Mouse (Mus musculus) heart, embryonic 10.5 days (tissue): ENCODE measurements around the gene Gm49661. TPM values are rescaled to one million over a fixed set of nuclear protein-coding genes. Genes with fewer than 3 reads are reported as not detected.

ENCODE experiments used
- DNase-seq: peaks from one replicate; pipeline ENCODE4 v3.0.0-alpha.2; 2017; ENCODE audit warnings: low spot score
- H3K27ac ChIP-seq: fragments of 300-500 bp; sonication (generic); 2 replicates; pipeline ENCODE4 v1.5.1; 2016; ENCODE audit warnings: mild to moderate bottlenecking
- H3K27me3 ChIP-seq: fragments of 300-500 bp; sonication (generic); 2 replicates; pipeline ENCODE4 v1.6.1; 2016; ENCODE audit warnings: mild to moderate bottlenecking; ENCODE audit not compliant: poor library complexity, insufficient read depth, severe bottlenecking
- H3K36me3 ChIP-seq: fragments of 300-500 bp; sonication (generic); 2 replicates; pipeline ENCODE4 v1.6.1; 2016; ENCODE audit warnings: mild to moderate bottlenecking, moderate library complexity
- H3K4me1 ChIP-seq: fragments of 300-500 bp; sonication (generic); 2 replicates; pipeline ENCODE4 v1.6.1; 2016; ENCODE audit warnings: mild to moderate bottlenecking
- H3K4me3 ChIP-seq: fragments of 300-500 bp; sonication (generic); 2 replicates; pipeline ENCODE4 v1.5.1; 2016; ENCODE audit warnings: mild to moderate bottlenecking, moderate library complexity
- H3K9me3 ChIP-seq: fragments of 300-500 bp; sonication (generic); 2 replicates; pipeline ENCODE4 v1.6.1; 2016; ENCODE audit warnings: mild to moderate bottlenecking, moderate library complexity
- WGBS: fragments of 180-500 bp; shearing (Covaris S2); methylation state at CpG from one replicate; pipeline ENCODE4 v1.1.7; 2016; 5-methylcytosine and 5-hydroxymethylcytosine counted together
- polyA plus RNA-seq: library from polyadenylated mRNA; unstranded; fragments of >200 nt; fragmentation: Nextera tagmentation; extraction: Ambion mirVana; gene quantifications from 2 replicates; pipeline ENCODE4 v1.2.1, GENCODE M21; 2016

Gene Gm49661
- polyA plus RNA-seq, 1 experiment from 2014 or later: not detected

- 13% methylated on average over 17 of the region's 17 CpGs for WGBS
- peak within 1 kb of the TSS; percentile 60 for H3K4me3 ChIP-seq
- H3K36me3 ChIP-seq: no peaks in the 10 kb centered on the region
- peaks cover 18% of the 10 kb centered on the region for H3K4me1 ChIP-seq
- H3K27me3 ChIP-seq: peaks cover 92% of the 10 kb centered on the region
- no peak within 1 kb of the TSS for H3K27ac ChIP-seq
- no peak for DNase-seq
- no peaks in the 10 kb centered on the region for H3K9me3 ChIP-seq
These were observed 22.5 kb downstream of the Gm49661 start, which contains the start of gene Rtbdn for GRCm38 (mm10) chr8:84946528-84947240. Gene Rtbdn, plus strand, starts transcription at chr8:84946991.

DNA sequence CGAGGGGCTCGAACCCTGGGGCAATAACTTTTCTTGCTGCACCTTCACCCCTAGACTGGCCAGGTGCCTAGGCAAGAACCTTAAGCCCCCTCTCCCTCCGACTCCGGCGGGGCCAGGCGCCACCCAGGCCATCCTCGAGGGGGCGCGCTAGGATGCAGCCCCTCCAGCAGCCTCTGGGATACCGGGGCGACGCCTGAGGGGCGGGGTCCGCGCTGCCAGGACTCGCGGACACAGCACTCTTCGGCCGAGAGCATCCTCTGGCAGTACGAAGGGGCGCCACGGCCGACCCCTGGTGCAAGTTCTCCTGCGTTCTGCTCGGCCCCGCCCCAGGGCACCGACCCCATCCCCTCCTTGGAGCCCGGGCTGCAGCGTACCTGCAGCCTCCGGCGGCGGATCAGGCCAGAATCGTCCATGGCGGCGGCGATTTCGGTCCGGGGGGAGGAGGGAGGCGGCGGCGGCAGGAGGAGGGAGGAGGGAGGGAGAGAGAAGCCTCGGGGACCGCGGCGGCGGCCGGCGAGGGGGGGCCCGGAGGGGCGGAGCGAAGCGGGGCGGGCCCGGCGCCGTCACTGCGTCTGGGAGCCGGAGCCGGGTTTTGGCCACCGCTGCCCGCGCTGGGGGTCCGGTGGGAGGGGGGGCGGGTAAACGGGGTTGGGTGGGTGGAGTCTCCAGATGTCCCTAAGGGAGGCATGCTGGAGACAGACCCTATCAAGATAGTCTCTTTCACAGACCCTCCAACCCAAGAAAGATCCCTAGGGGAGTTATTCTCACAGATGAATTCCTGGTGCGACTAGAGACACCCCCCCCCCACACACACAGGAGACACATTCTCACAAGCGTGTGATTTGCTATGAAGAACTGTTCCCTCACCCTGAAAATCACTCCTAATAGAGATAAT lies 23.4 kb downstream of the Gm49661 start:
- peaks cover 86% of the 10 kb centered on the region for H3K27me3 ChIP-seq
- no peaks in the 10 kb centered on the region for H3K9me3 ChIP-seq
- WGBS: 2% methylated on average over 31 of the region's 67 CpGs
- H3K4me3 ChIP-seq: peak overlapping the region; percentile 60
- H3K36me3 ChIP-seq: no peaks in the 10 kb centered on the region
- H3K4me1 ChIP-seq: peaks cover 18% of the 10 kb centered on the region
- H3K27ac ChIP-seq: no peak overlapping the region
- DNase-seq: no peak

DNA sequence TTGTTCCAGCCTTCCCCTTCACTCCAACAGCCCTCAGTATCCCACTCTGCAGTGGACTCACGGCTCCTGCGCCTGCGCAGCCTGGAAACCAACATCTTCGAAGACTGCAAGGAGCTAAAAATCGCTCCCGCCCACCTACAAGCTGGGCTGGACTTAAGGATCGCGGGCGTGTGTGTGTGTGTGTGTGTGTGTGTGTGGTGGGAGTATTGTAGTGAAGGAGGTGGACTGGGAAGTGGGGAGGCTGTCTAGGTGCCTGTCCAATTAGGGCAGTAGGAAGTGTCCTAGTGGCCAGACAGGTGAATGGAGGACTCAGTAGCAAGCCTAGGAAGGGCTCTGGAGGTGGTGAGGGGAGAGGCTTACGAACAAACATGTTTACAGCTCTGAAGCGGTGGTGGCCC lies 24.0 kb downstream of the Gm49661 start:
- peaks cover 86% of the 10 kb centered on the region for H3K27me3 ChIP-seq
- H3K4me1 ChIP-seq: peaks cover 18% of the 10 kb centered on the region
- H3K4me3 ChIP-seq: peak overlapping the region; percentile 60
- no peaks in the 10 kb centered on the region for H3K36me3 ChIP-seq
- H3K27ac ChIP-seq: no peak overlapping the region
- 8% methylated on average over 11 of the region's 11 CpGs for WGBS
- no peak for DNase-seq
- H3K9me3 ChIP-seq: no peaks in the 10 kb centered on the region

DNA sequence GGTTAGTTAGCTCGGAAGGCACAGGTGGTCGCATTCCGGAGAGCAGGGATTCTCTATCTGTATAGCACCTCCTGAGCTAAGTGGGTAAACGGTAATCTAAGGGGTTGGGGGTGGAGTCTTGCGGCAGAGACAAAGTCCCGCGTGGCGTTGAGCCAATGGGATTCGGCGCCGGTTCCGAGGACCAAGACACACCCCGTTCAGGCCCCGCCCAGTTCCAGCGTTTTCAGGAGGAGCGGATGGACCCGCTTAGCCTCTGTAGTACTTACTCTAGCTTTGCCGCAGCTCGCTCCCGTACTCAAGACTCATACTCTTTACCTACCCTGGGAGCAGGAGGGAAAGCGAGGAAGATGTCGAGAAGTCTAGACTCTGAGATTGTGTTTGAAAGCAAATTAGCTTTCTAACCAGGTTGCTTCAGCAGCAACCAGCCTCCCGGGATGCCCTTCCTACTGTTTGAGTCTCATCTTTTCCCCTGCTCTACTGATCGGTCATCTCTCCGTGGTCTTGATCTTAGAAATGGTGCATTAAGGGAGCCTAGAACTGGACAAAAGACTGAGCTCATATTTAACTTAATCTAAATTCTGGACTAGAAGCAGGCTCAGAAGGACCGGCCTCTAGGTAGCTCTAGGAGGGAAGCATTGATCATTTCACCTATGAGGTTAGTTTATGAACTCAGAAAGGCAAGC lies 24.6 kb downstream of the Gm49661 start:
- no peak overlapping the region for H3K27ac ChIP-seq
- no peaks in the 10 kb centered on the region for H3K9me3 ChIP-seq
- DNase-seq: no peak
- peaks cover 83% of the 10 kb centered on the region for H3K27me3 ChIP-seq
- WGBS: 3% methylated on average over 26 of the region's 26 CpGs
- H3K4me1 ChIP-seq: peaks cover 18% of the 10 kb centered on the region
- H3K4me3 ChIP-seq: peak overlapping the region; percentile 22
- no peaks in the 10 kb centered on the region for H3K36me3 ChIP-seq

DNA sequence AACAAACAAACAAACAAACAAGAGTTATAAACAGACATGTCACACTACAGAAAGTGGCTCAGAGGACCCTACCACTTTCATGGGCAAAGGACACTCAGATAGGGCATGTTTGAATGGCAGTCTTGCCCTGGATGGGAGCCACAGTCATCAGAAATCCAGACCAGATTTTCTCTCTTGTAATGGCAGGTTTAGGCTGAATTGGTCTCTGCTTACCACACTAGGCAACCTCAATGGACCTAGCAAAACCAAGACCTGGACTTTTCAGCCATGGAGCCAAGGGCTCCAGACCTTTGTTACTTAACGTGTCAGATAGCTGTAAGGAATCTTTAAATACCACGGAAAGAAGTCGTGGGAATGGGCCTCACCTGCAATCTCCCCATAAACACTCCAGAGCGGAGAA lies 25.5 kb downstream of the Gm49661 start:
- H3K27ac ChIP-seq: no peak overlapping the region
- no peak for DNase-seq
- no peaks in the 10 kb centered on the region for H3K9me3 ChIP-seq
- no peaks in the 10 kb centered on the region for H3K36me3 ChIP-seq
- H3K27me3 ChIP-seq: peaks cover 85% of the 10 kb centered on the region
- 22% methylated on average over 4 of the region's 4 CpGs for WGBS
- no peak overlapping the region for H3K4me3 ChIP-seq
- peaks cover 18% of the 10 kb centered on the region for H3K4me1 ChIP-seq

DNA sequence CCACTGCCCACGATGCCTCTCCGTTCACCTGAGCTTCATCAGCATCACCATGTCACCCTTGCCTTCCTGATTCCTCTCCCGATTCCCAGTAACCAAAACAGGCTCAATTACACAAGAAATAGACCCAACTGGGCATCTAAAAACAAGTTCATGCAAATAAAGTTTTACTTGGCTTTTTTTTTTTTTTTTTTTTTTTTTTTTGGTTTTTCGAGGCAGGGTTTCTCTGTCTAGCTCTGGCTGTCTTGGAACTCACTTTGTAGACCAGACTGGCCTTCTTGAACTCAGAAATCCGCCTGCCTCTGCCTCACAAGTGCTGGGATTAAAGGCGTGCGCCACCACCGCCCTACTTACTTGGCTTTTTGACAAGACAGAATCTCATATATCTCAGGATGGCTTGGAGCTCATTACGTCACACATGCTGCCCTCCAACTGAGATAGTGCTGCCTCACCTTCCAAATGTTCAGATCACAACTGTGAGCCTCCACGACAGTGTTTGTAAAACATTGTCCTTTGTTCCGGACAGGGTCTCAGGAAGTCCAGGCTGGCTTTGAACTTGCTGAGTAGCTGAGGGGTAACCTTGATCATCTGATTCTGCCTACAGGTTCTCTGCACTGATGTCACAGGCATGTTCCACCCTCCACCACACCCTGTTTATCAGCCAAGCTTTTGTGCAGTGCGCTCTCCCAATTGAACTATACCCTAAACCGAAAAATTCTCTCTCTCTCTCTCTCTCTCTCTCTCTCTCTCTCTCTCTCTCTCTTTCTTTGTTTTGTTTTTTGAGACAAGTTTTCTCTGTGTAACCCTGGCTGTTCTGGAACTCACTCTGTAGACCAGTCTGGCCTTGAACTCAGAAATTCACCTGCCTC lies 31.4 kb downstream of the Gm49661 start:
- no peaks in the 10 kb centered on the region for H3K36me3 ChIP-seq
- H3K4me3 ChIP-seq: peak overlapping the region; percentile 60
- H3K4me1 ChIP-seq: peaks cover 21% of the 10 kb centered on the region
- H3K27me3 ChIP-seq: peaks cover 82% of the 10 kb centered on the region
- WGBS: 61% methylated on average over 13 of the region's 13 CpGs
- no peaks in the 10 kb centered on the region for H3K9me3 ChIP-seq
- no peak for DNase-seq
- no peak overlapping the region for H3K27ac ChIP-seq

GRCm38 (mm10) chr8:84936962-84937546 lies 32.2 kb downstream of the Gm49661 start, which contains the start of gene Mast1:
Gene Mast1, minus strand, starts transcription at chr8:84937359.
- peak within 1 kb of the TSS; percentile 60 for H3K4me3 ChIP-seq
- 1% methylated on average over 50 of the region's 50 CpGs for WGBS
- H3K36me3 ChIP-seq: no peaks in the 10 kb centered on the region
- H3K27me3 ChIP-seq: peaks cover 86% of the 10 kb centered on the region
- DNase-seq: peak; percentile 81
- peak within 1 kb of the TSS; percentile 13; the same call in 1 of the 2 replicates for H3K27ac ChIP-seq
- peaks cover 21% of the 10 kb centered on the region for H3K4me1 ChIP-seq
- no peaks in the 10 kb centered on the region for H3K9me3 ChIP-seq

- peaks cover 21% of the 10 kb centered on the region for H3K4me1 ChIP-seq
- peak overlapping the region; percentile 13; the same call in 1 of the 2 replicates for H3K27ac ChIP-seq
- no peaks in the 10 kb centered on the region for H3K36me3 ChIP-seq
- peaks cover 90% of the 10 kb centered on the region for H3K27me3 ChIP-seq
- H3K9me3 ChIP-seq: no peaks in the 10 kb centered on the region
- no peak for DNase-seq
- peak overlapping the region; percentile 60 for H3K4me3 ChIP-seq
- 26% methylated on average over 23 of the region's 23 CpGs for whole genome bisulfite sequencing
These were observed 32.9 kb downstream of the Gm49661 start for GRCm38 (mm10) chr8:84936041-84936961.

DNA sequence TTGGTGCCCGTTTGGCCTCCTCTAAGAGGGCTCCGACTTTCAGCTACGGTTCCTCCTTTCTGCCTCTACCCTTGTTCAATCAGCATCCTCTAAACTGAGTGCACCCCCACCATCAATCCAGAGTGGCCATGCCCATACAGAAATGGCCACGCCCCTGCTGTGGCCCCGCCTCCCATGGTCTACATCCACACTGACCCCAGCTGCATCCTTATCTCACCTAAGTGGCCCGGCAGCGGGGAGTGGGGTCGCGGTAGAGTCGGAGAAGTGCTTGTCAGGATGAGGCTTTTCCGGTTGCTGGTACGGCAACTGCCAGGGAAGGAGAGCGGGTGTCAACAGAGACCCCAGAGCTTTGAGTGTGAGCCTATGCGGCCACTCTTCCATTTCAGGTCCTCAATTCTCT lies 33.7 kb downstream of the Gm49661 start:
- H3K4me3 ChIP-seq: no peak overlapping the region
- no peak for DNase-seq
- H3K4me1 ChIP-seq: peaks cover 21% of the 10 kb centered on the region
- no peaks in the 10 kb centered on the region for H3K9me3 ChIP-seq
- peaks cover 92% of the 10 kb centered on the region for H3K27me3 ChIP-seq
- H3K36me3 ChIP-seq: no peaks in the 10 kb centered on the region
- WGBS: 6% methylated on average over 14 of the region's 14 CpGs
- no peak overlapping the region for H3K27ac ChIP-seq

- DNase-seq: no peak
- peaks cover 95% of the 10 kb centered on the region for H3K27me3 ChIP-seq
- no peak overlapping the region for H3K4me3 ChIP-seq
- peaks cover 21% of the 10 kb centered on the region for H3K4me1 ChIP-seq
- WGBS: 3% methylated on average over 15 of the region's 15 CpGs
- H3K27ac ChIP-seq: no peak overlapping the region
- H3K36me3 ChIP-seq: no peaks in the 10 kb centered on the region
- no peaks in the 10 kb centered on the region for H3K9me3 ChIP-seq
These were observed 34.4 kb downstream of the Gm49661 start for GRCm38 (mm10) chr8:84934860-84935259.
